Mouse (Mus musculus): Measurements from ENCODE around the gene Olfr539. TPM values are rescaled to one million over a fixed set of nuclear protein-coding genes. Genes with fewer than 3 reads are reported as not detected.

Olfr539 gene
- polyA plus RNA-seq, 1 experiment from 2014 or later = not detected

Other genes starting within 250 kb of the Olfr539 start
- not detected in 3 replicates for gene Olfr532, start 238.3 kb upstream of the Olfr539 start, polyA plus RNA-seq (2018)
- gene Olfr533, start 196.6 kb upstream of the Olfr539 start, polyA plus RNA-seq (2018) = not detected in 3 replicates
- gene Olfr535, start 175.7 kb upstream of the Olfr539 start, polyA plus RNA-seq (2018) = not detected in 3 replicates
- gene Olfr536, start 152.5 kb upstream of the Olfr539 start, polyA plus RNA-seq (2018) = not detected in 3 replicates
- not detected in 3 replicates for gene Olfr538, start 92.0 kb upstream of the Olfr539 start, polyA plus RNA-seq (2018)
- not detected in 3 replicates for gene Olfr46, start 58.7 kb upstream of the Olfr539 start, polyA plus RNA-seq (2018)
- not detected in 3 replicates for gene Olfr61, start 31.0 kb upstream of the Olfr539 start, polyA plus RNA-seq (2018)
- not detected in 3 replicates for gene Olfr53, start 13.5 kb upstream of the Olfr539 start, polyA plus RNA-seq (2018)
- not detected in 3 replicates for gene Olfr45, start 22.0 kb downstream of the Olfr539 start, polyA plus RNA-seq (2018)
- not detected in 3 replicates for gene Olfr541, start 37.3 kb downstream of the Olfr539 start, polyA plus RNA-seq (2018)
- not detected in 3 replicates for gene Cyp2e1, start 103.8 kb downstream of the Olfr539 start, polyA plus RNA-seq (2018)
- 0.50 to 0.64 TPM in 2 of 3 replicates, not detected in the other for gene Syce1, start 127.9 kb downstream of the Olfr539 start, polyA plus RNA-seq (2018)
- 0.17 to 0.31 TPM (median 0.19 TPM) in 3 replicates for gene Zfp941, start 162.2 kb downstream of the Olfr539 start, polyA plus RNA-seq (2018)
- not detected in 3 replicates for gene Urah, start 175.1 kb downstream of the Olfr539 start, polyA plus RNA-seq (2018)
- gene Scgb1c1, start 185.6 kb downstream of the Olfr539 start, polyA plus RNA-seq (2018) = not detected in 3 replicates
- gene Odf3, start 187.9 kb downstream of the Olfr539 start, polyA plus RNA-seq (2018) = not detected in 3 replicates
- gene Gm45785, start 196.4 kb downstream of the Olfr539 start, polyA plus RNA-seq (2018) = not detected in 3 replicates
- 18.7 to 48.4 TPM (median 41.3 TPM) in 3 replicates for gene Ric8a, start 197.0 kb downstream of the Olfr539 start, polyA plus RNA-seq (2018)
- gene Bet1l, start 197.6 kb downstream of the Olfr539 start, polyA plus RNA-seq (2018) = 8.0 to 19.0 TPM (median 14.4 TPM) in 3 replicates
- gene Psmd13, start 222.0 kb downstream of the Olfr539 start, polyA plus RNA-seq (2018) = 77.6 to 104 TPM (median 78.6 TPM) in 3 replicates
- 4.8 to 16.9 TPM (median 7.6 TPM) in 3 replicates for gene Sirt3, start 222.4 kb downstream of the Olfr539 start, polyA plus RNA-seq (2018)
- not detected in 3 replicates for gene Cox8b, start 240.5 kb downstream of the Olfr539 start, polyA plus RNA-seq (2018)

Measured in macrophage (primary cell).